Mouse (Mus musculus): ENCODE measurements around the gene Herc6.

- TF ChIP-seq CTCF (IDR thresholded peaks at IDR 0.05; ENCODE audit: insufficient read depth, low read length) (no peak), POLR2A (IDR thresholded peaks at IDR 0.05; ENCODE audit: borderline replicate concordance, extremely low read depth, low read depth, low read length) (no peak)
These were observed 28.8 kb downstream of the Herc6 start for GRCm38 (mm10) chr6:57609631-57610030.

All from lung, adult 2 months (tissue).